Mouse (Mus musculus): ENCODE results near the gene Ing4. TPM values are rescaled to one million over a fixed set of nuclear protein-coding genes. Genes with fewer than 3 reads are reported as not detected.

The Ing4 gene
- 15.9 and 16.1 TPM in 2 replicates for polyA plus RNA-seq (2012)

- no peak for TF ChIP-seq GATA1 (IDR thresholded peaks at IDR 0.05; ENCODE audit: low read length)
These were observed at the start of gene Ing4 for GRCm38 (mm10) chr6:125039533-125040153. Ing4 (plus strand) TSS chr6:125039760.

- no peak for TF ChIP-seq GATA1 (IDR thresholded peaks at IDR 0.05; ENCODE audit: low read length)
These were observed 47.3 kb upstream of the Ing4 start for GRCm38 (mm10) chr6:124992241-124992640.

GRCm38 (mm10) chr6:124993365-124993764 lies 46.2 kb upstream of the Ing4 start:
- TF ChIP-seq GATA1 (IDR thresholded peaks at IDR 0.05; ENCODE audit: low read length): no peak

GRCm38 (mm10) chr6:124993876-124994275 lies 45.7 kb upstream of the Ing4 start:
- TF ChIP-seq GATA1 (IDR thresholded peaks at IDR 0.05; ENCODE audit: low read length): no peak

- no peak for TF ChIP-seq GATA1 (IDR thresholded peaks at IDR 0.05; ENCODE audit: low read length)
These were observed 44.3 kb upstream of the Ing4 start for GRCm38 (mm10) chr6:124995246-124995645.

GRCm38 (mm10) chr6:124995831-124996403 lies 43.6 kb upstream of the Ing4 start:
- TF ChIP-seq GATA1 (IDR thresholded peaks at IDR 0.05; ENCODE audit: low read length): no peak

GRCm38 (mm10) chr6:124996551-124997501 lies 42.7 kb upstream of the Ing4 start, which contains the start of gene Pianp:
Pianp (plus strand) TSS chr6:124996694.
- TF ChIP-seq GATA1 (IDR thresholded peaks at IDR 0.05; ENCODE audit: low read length): no peak

- TF ChIP-seq GATA1 (IDR thresholded peaks at IDR 0.05; ENCODE audit: low read length): no peak
These were observed 41.5 kb upstream of the Ing4 start for GRCm38 (mm10) chr6:124998066-124998465.

- TF ChIP-seq GATA1 (IDR thresholded peaks at IDR 0.05; ENCODE audit: low read length): no peak
These were observed 40.5 kb upstream of the Ing4 start for GRCm38 (mm10) chr6:124999091-124999490.

- TF ChIP-seq GATA1 (IDR thresholded peaks at IDR 0.05; ENCODE audit: low read length): no peak
These were observed 40.0 kb upstream of the Ing4 start for GRCm38 (mm10) chr6:124999546-124999945.

- no peak for TF ChIP-seq GATA1 (IDR thresholded peaks at IDR 0.05; ENCODE audit: low read length)
These were observed 35.9 kb upstream of the Ing4 start for GRCm38 (mm10) chr6:125003706-125004105.

- TF ChIP-seq GATA1 (IDR thresholded peaks at IDR 0.05; ENCODE audit: low read length): no peak
These were observed 34.5 kb upstream of the Ing4 start for GRCm38 (mm10) chr6:125005086-125005485.

GRCm38 (mm10) chr6:125008060-125008459 lies 31.5 kb upstream of the Ing4 start:
- TF ChIP-seq GATA1 (IDR thresholded peaks at IDR 0.05; ENCODE audit: low read length): no peak

GRCm38 (mm10) chr6:125008586-125009128 lies 30.9 kb upstream of the Ing4 start:
- no peak for TF ChIP-seq GATA1 (IDR thresholded peaks at IDR 0.05; ENCODE audit: low read length)

GRCm38 (mm10) chr6:125009129-125009180 lies 30.6 kb upstream of the Ing4 start, which contains the start of gene Zfp384:
Zfp384 (plus strand) TSS chr6:125009145.
- no peak for TF ChIP-seq GATA1 (IDR thresholded peaks at IDR 0.05; ENCODE audit: low read length)
